Mouse (Mus musculus) heart, adult 10 weeks (tissue): ENCODE measurements around the gene Rccd1. TPM values are rescaled to one million over a fixed set of nuclear protein-coding genes. Genes with fewer than 3 reads are reported as not detected.

Experiments
- polyA plus RNA-seq: library from polyadenylated mRNA; stranded (reverse); fragments of 350-450 nt; fragmentation: Illumina TruSeq; extraction: RNeasy Lipid Tissue Mini Kit (QIAGEN cat#74804); gene quantifications from one replicate; pipeline ENCODE4 v1.2.3, GENCODE M21; 2014; ENCODE audit warnings: low read depth, low replicate concordance

Gene Rccd1
- polyA plus RNA-seq = 9.5 TPM

GRCm38 (mm10) chr7:80324043-80324815 lies at the start of gene Rccd1:
Gene Rccd1, minus strand, starts transcription at chr7:80324454.

GRCm38 (mm10) chr7:80371041-80371751 lies 46.9 kb upstream of the Rccd1 start, which contains the start of gene Man2a2:
Gene Man2a2, minus strand, starts transcription at chr7:80371375.

GRCm38 (mm10) chr7:80342858-80343257 lies 18.6 kb upstream of the Rccd1 start, which contains the start of gene Hddc3:
Gene Hddc3, plus strand, starts transcription at chr7:80343104.

GRCm38 (mm10) chr7:80340793-80341192 lies 16.5 kb upstream of the Rccd1 start, which contains the start of gene Unc45a:
Gene Unc45a, minus strand, starts transcription at chr7:80341005.

GRCm38 (mm10) chr7:80294062-80294763 lies 30.0 kb downstream of the Rccd1 start, which contains the start of gene Prc1:
Gene Prc1, plus strand, starts transcription at chr7:80294450.

GRCm38 (mm10) chr7:80268897-80269750 lies 55.1 kb downstream of the Rccd1 start, which contains the start of gene Vps33b:
Gene Vps33b, plus strand, starts transcription at chr7:80269649.

GRCm38 (mm10) chr7:80260625-80261371 lies 63.5 kb downstream of the Rccd1 start, which contains the start of gene Ngrn:
Gene Ngrn, plus strand, starts transcription at chr7:80261215.

GRCm38 (mm10) chr7:80246148-80246721 lies 78.0 kb downstream of the Rccd1 start, which contains the start of gene Ttll13:
Gene Ttll13, plus strand, starts transcription at chr7:80246376.

Other genes with a start within 250 kb of the Rccd1 start
- 2,203 TPM for gene Idh2, start 209.1 kb downstream of the Rccd1 start, polyA plus RNA-seq
- gene Sema4b, start 137.6 kb downstream of the Rccd1 start, polyA plus RNA-seq = 6.7 TPM
- gene Cib1, start 91.6 kb downstream of the Rccd1 start, polyA plus RNA-seq = 18.0 TPM
- gene Gdpgp1, start 91.6 kb downstream of the Rccd1 start, polyA plus RNA-seq = 0.73 TPM
- gene Ttll13, start 78.1 kb downstream of the Rccd1 start, polyA plus RNA-seq = 0.47 TPM
- 35.1 TPM for gene Ngrn, start 63.2 kb downstream of the Rccd1 start, polyA plus RNA-seq
- gene Vps33b, start 54.8 kb downstream of the Rccd1 start, polyA plus RNA-seq = 4.5 TPM
- gene Prc1, start 30.0 kb downstream of the Rccd1 start, polyA plus RNA-seq = 0.45 TPM
- gene Unc45a, start 16.6 kb upstream of the Rccd1 start, polyA plus RNA-seq = 15.6 TPM
- gene Hddc3, start 18.6 kb upstream of the Rccd1 start, polyA plus RNA-seq = 22.8 TPM
- 44.8 TPM for gene Man2a2, start 46.9 kb upstream of the Rccd1 start, polyA plus RNA-seq
- 9.1 TPM for gene Fes, start 63.5 kb upstream of the Rccd1 start, polyA plus RNA-seq
- 59.3 TPM for gene Furin, start 81.0 kb upstream of the Rccd1 start, polyA plus RNA-seq
- gene Blm, start 210.7 kb upstream of the Rccd1 start, polyA plus RNA-seq = 2.0 TPM